Comparison of ENCODE assay signal across 10 mouse cellular contexts in the genomic region with DNA sequence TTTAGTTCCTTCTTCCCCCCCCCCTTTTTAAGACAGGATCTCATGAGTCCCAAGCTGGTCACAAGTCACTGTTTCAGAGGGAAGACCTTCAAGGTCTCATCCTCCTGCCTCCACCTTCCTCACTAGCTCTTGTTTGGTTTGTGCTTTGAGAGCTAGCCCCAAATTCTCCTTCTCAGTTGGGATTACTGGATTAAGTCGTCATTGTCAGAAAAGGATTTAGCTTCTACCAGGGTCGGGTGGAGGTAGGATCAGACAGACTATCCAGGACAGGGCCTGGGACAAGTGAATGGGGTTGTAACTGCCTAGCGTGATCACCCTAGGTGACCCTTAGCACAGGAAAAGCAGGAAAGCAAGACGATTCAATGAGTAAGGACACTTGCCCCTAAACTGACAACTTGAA. TPM values are rescaled to one million over a fixed set of nuclear protein-coding genes. Genes with fewer than 3 reads are reported as not detected.
DNase-seq lines count a peak whose midpoint lies in the region; ATAC-seq and TF ChIP-seq lines count a peak whose summit lies in the region.
"Had no signal": no experiment of that assay in that cellular context is flagged by ENCODE, and none has a peak within 500 bp of the region (broad histone marks: within the 10 kb centered on the region; RNA-seq: fewer than 3 reads in every experiment).

No protein-coding gene starts in this region.

- H3K4me1 ChIP-seq in heart, embryonic 12.5 days (replicated peaks), result peaks cover 11% of the 10 kb centered on the region
- H3K4me1 ChIP-seq in ES-E14 (ENCODE audit: control insufficient read depth in 2 of 2, insufficient read depth in 2 of 2, low read length in 2 of 2, poor library complexity in 1 of 2), result peaks cover 3 to 4% of the 10 kb centered on the region in 2 experiments; a peak in 2 of 4 replicates
- H3K4me1 ChIP-seq in hindbrain, embryonic 10.5 days (replicated peaks), result peaks cover 28% of the 10 kb centered on the region
- H3K4me1 ChIP-seq in liver, embryonic 16.5 days (ENCODE audit: control insufficient read depth, low read depth, low read length), result peaks cover 16% of the 10 kb centered on the region

- peak overlapping the region; percentile 81 for H3K4me2 ChIP-seq in heart, embryonic 12.5 days
- peak overlapping the region; percentile 86 for H3K4me2 ChIP-seq in liver, embryonic 16.5 days (ENCODE audit: low read depth, low read length)

- peak overlapping the region; percentile 96; the same call in 1 of the 2 replicates for H3K9ac ChIP-seq in heart, embryonic 12.5 days
- H3K9ac ChIP-seq in ES-E14 (ENCODE audit: insufficient read depth, low read depth, low read length, poor library complexity, severe bottlenecking), result peak overlapping the region; percentile 50; the same call in 1 of the 2 replicates
- H3K9ac ChIP-seq in liver, embryonic 16.5 days (ENCODE audit: low read depth, low read length), result peak overlapping the region; percentile 90; the same call in 1 of the 2 replicates

- peak overlapping the region; percentile 97; the same call in 1 of the 2 replicates for H3K4me3 ChIP-seq in heart, embryonic 12.5 days
- peak overlapping the region; percentile 77 to 80; a peak in 2 of 4 replicates for H3K4me3 ChIP-seq in ES-E14 (ENCODE audit: insufficient read depth in 1 of 2, low read depth in 1 of 2, low read length in 2 of 2, poor library complexity in 1 of 2, severe bottlenecking in 1 of 2)
- H3K4me3 ChIP-seq in hindbrain, embryonic 10.5 days, result peak overlapping the region; percentile 84
- peak overlapping the region; percentile 81 for H3K4me3 ChIP-seq in liver, embryonic 16.5 days (ENCODE audit: low read depth, low read length)

- in situ Hi-C loops in ES-E14 (cut with MboI; ENCODE audit: low sequenced_read_pairs in 2 of 2, unreplicated experiment in 2 of 2), result no loop called here

- no peaks in the 10 kb centered on the region for H3K27me3 ChIP-seq in heart, embryonic 12.5 days (replicated peaks)
- H3K27me3 ChIP-seq in hindbrain, embryonic 10.5 days (ENCODE audit: insufficient read depth, poor library complexity, severe bottlenecking), result no peaks in the 10 kb centered on the region
- H3K27me3 ChIP-seq in liver, embryonic 16.5 days (ENCODE audit: control insufficient read depth, insufficient read depth, low read depth, low read length), result no peaks in the 10 kb centered on the region

- no peak for DNase-seq in heart, postnatal 10 days
- DNase-seq in ES-E14 (ENCODE audit: low read depth, low spot score), result no peak
- no peak for DNase-seq in hindbrain, embryonic 10.5 days (ENCODE audit: low spot score)
- no peak for DNase-seq in cerebellum, adult 8-10 months
- DNase-seq in left cerebral cortex, postnatal 4 days, result no peak
- DNase-seq in right cerebral cortex, postnatal 25 days, result no peak
- DNase-seq: cerebellum, adult 11 months; thymus, postnatal 36 days had no signal

- intact Hi-C loops in heart, postnatal 10 days (cut with DNase I), result loop anchor here (2.0 kb wide), 1 partner anchor 18 kb away; no protein-coding TSS in a partner anchor
- intact Hi-C loops in left cerebral cortex, postnatal 4 days (cut with DNase I), result no loop called here

- no peak overlapping the region for H3K27ac ChIP-seq in heart, embryonic 12.5 days (ENCODE audit: poor library complexity, severe bottlenecking)
- no peak overlapping the region for H3K27ac ChIP-seq in ES-E14 (ENCODE audit: insufficient read depth, low read depth, low read length, poor library complexity, severe bottlenecking)
- H3K27ac ChIP-seq in hindbrain, embryonic 10.5 days, result no peak overlapping the region
- no peak overlapping the region for H3K27ac ChIP-seq in liver, embryonic 16.5 days (ENCODE audit: low read length)

- no peaks in the 10 kb centered on the region for H3K9me3 ChIP-seq in heart, embryonic 12.5 days (replicated peaks)
- no peaks in the 10 kb centered on the region for H3K9me3 ChIP-seq in ES-E14 (ENCODE audit: control insufficient read depth, insufficient read depth, low read depth, low read length)
- H3K9me3 ChIP-seq in hindbrain, embryonic 10.5 days, result no peaks in the 10 kb centered on the region
- H3K9me3 ChIP-seq in liver, embryonic 16.5 days (replicated peaks; ENCODE audit: control insufficient read depth, low read length), result no peaks in the 10 kb centered on the region

- peaks cover 14% of the 10 kb centered on the region for H3K36me3 ChIP-seq in heart, embryonic 12.5 days
- H3K36me3 ChIP-seq in ES-E14 (ENCODE audit: control insufficient read depth, insufficient read depth, low read length, poor library complexity, severe bottlenecking), result peaks cover 14% of the 10 kb centered on the region
- H3K36me3 ChIP-seq in hindbrain, embryonic 10.5 days, result peaks cover 32% of the 10 kb centered on the region
- no peaks in the 10 kb centered on the region for H3K36me3 ChIP-seq in liver, embryonic 16.5 days (ENCODE audit: control insufficient read depth, insufficient read depth)

- ATAC-seq in heart, embryonic 12.5 days (ENCODE audit: insufficient number of reproducible peaks, low FRiP score), result no peak
- no peak for ATAC-seq in liver, embryonic 16.5 days (ENCODE audit: low read depth)

- 54% methylated on average over 4 of the region's 4 CpGs for WGBS in heart, embryonic 12.5 days
- WGBS in hindbrain, embryonic 10.5 days, result 63% methylated on average over 4 of the region's 4 CpGs
- WGBS in liver, embryonic 16.5 days (ENCODE audit: insufficient replicate concordance), result 48% methylated on average over 4 of the region's 4 CpGs

TF ChIP-seq in ES-E14, 5 proteins besides CTCF, POLR2A, EP300 and RAD21:
- TF ChIP-seq MAFK (IDR thresholded peaks at IDR 0.05; ENCODE audit: insufficient read depth, low read depth, low read length) (no peak), ZC3H11A (IDR thresholded peaks at IDR 0.05; ENCODE audit: borderline replicate concordance, low read depth, low read length) (no peak), HCFC1 (IDR thresholded peaks at IDR 0.05; ENCODE audit: borderline replicate concordance, insufficient read depth, low read length) (no peak), ZNF384 (IDR thresholded peaks at IDR 0.05; ENCODE audit: low read depth, low read length) (no peak), CHD2 (IDR thresholded peaks at IDR 0.05; ENCODE audit: low read depth, low read length) (no peak)

RNA-seq across cellular contexts. Expression of a gene that starts 1.7 kb away (rescaled TPM):
- polyA plus RNA-seq in heart, embryonic 12.5 days (2016; fragmentation: Nextera tagmentation; extraction: Ambion mirVana), result 16.4 and 17.9 TPM in 2 replicates
- total RNA-seq in heart, postnatal 10 days (2021), result 10 to 100 TPM; 13.9 to 17.1 TPM
- 24.2 and 27.4 TPM in 2 replicates for total RNA-seq in ES-E14 (2012; rRNA removed)
- polyA plus RNA-seq in hindbrain, embryonic 10.5 days (2016; fragmentation: Nextera tagmentation; extraction: Ambion mirVana), result 23.0 and 26.7 TPM in 2 replicates
- polyA plus RNA-seq in liver, embryonic 16.5 days (2015; fragmentation: Nextera tagmentation; extraction: Ambion mirVana), result 6.8 and 7.5 TPM in 2 replicates
- total RNA-seq in left cerebral cortex, postnatal 4 days (2021), result 10 to 100 TPM; 10.9 TPM

RNA-seq across cellular contexts. Expression of a gene that starts 19.9 kb away (rescaled TPM):
- polyA plus RNA-seq in heart, embryonic 12.5 days (2016; fragmentation: Nextera tagmentation; extraction: Ambion mirVana), result 125 and 127 TPM in 2 replicates
- total RNA-seq in heart, postnatal 10 days (2021), result 10 to 100 TPM; 48.9 to 55.5 TPM
- 143 and 195 TPM in 2 replicates for total RNA-seq in ES-E14 (2012; rRNA removed)
- polyA plus RNA-seq in hindbrain, embryonic 10.5 days (2016; fragmentation: Nextera tagmentation; extraction: Ambion mirVana), result 126 and 131 TPM in 2 replicates
- polyA plus RNA-seq in liver, embryonic 16.5 days (2015; fragmentation: Nextera tagmentation; extraction: Ambion mirVana), result 105 and 116 TPM in 2 replicates
- 100 to 1,000 TPM in 1 of 2 experiments, 10 to 100 TPM in 1; 91.7 to 110 TPM for total RNA-seq in left cerebral cortex, postnatal 4 days (2021)

RNA-seq across cellular contexts. Expression of a gene that starts 29.2 kb away (rescaled TPM):
- polyA plus RNA-seq in heart, embryonic 12.5 days (2016; fragmentation: Nextera tagmentation; extraction: Ambion mirVana), result 0.18 TPM in 1 of 2 replicates, not detected in the other
- not detected for total RNA-seq in heart, postnatal 10 days (2021)
- 0.26 and 0.45 TPM in 2 replicates for total RNA-seq in ES-E14 (2012; rRNA removed)
- not detected in 2 replicates for polyA plus RNA-seq in hindbrain, embryonic 10.5 days (2016; fragmentation: Nextera tagmentation; extraction: Ambion mirVana)
- polyA plus RNA-seq in liver, embryonic 16.5 days (2015; fragmentation: Nextera tagmentation; extraction: Ambion mirVana), result 1.9 and 2.5 TPM in 2 replicates
- total RNA-seq in left cerebral cortex, postnatal 4 days (2021), result not detected
